Mouse (Mus musculus): ENCODE results near the gene Lyz2. TPM values are rescaled to one million over a fixed set of nuclear protein-coding genes. Genes with fewer than 3 reads are reported as not detected.
A peak's percentile ranks its signal among the peaks of the same experiment; 100 is the strongest.

Lyz2 gene
- 2,893 and 3,526 TPM in 2 replicates for polyA plus RNA-seq (2015; fragmentation: Nextera tagmentation; extraction: Ambion mirVana)

- peak; percentile 30; the same call in 1 of the 2 replicates for ATAC-seq
- Histone ChIP-seq H3K27ac (ENCODE audit: low read length) (no peak within 1 kb of the TSS), H3K4me2 (replicated peaks; ENCODE audit: low read depth, low read length) (peak within 1 kb of the TSS; percentile 32), H3K27me3 (replicated peaks; ENCODE audit: insufficient read depth, low read length) (no peaks in the 10 kb centered on the region), H3K36me3 (ENCODE audit: insufficient read depth, low read length) (no peaks in the 10 kb centered on the region), H3K9ac (replicated peaks; ENCODE audit: low read depth) (no peak within 1 kb of the TSS), H3K9me3 (ENCODE audit: low read length) (no peaks in the 10 kb centered on the region), H3K4me3 (ENCODE audit: low read depth, low read length) (peak within 1 kb of the TSS; percentile 4; the same call in 1 of the 2 replicates), H3K4me1 (ENCODE audit: insufficient read depth, low read depth, low read length) (no peaks in the 10 kb centered on the region)
- TF ChIP-seq CTCF (IDR thresholded peaks at IDR 0.05) (no peak), EP300 (IDR thresholded peaks at IDR 0.05) (no peak)
- 35% methylated on average over 4 of the region's 4 CpGs for WGBS
- peak; percentile 57 for DNase-seq (ENCODE audit: low spot score)
Observed at GRCm38 (mm10) chr10:117282049-117282448, at the start of gene Lyz2. Gene Lyz2 (minus strand): TSS chr10:117282321.

- Histone ChIP-seq H3K36me3 (ENCODE audit: insufficient read depth, low read length) (no peaks in the 10 kb centered on the region), H3K27ac (ENCODE audit: low read length) (no peak overlapping the region), H3K9me3 (ENCODE audit: low read length) (no peaks in the 10 kb centered on the region), H3K9ac (replicated peaks; ENCODE audit: low read depth) (no peak overlapping the region), H3K4me3 (ENCODE audit: low read depth, low read length) (no peak overlapping the region), H3K4me1 (ENCODE audit: insufficient read depth, low read depth, low read length) (no peaks in the 10 kb centered on the region), H3K27me3 (replicated peaks; ENCODE audit: insufficient read depth, low read length) (no peaks in the 10 kb centered on the region), H3K4me2 (replicated peaks; ENCODE audit: low read depth, low read length) (no peak overlapping the region)
- 66% methylated on average over 5 of the region's 5 CpGs for WGBS
- DNase-seq (ENCODE audit: low spot score) = peak; percentile 68
- TF ChIP-seq CTCF (IDR thresholded peaks at IDR 0.05) (peak; percentile 82), EP300 (IDR thresholded peaks at IDR 0.05) (peak; percentile 43; the same call in 1 of the 2 replicates)
- ATAC-seq = peak; percentile 68
Observed at GRCm38 (mm10) chr10:117330521-117330920, 48.4 kb upstream of the Lyz2 start.

- TF ChIP-seq EP300 (IDR thresholded peaks at IDR 0.05) (no peak), CTCF (IDR thresholded peaks at IDR 0.05) (no peak)
- Histone ChIP-seq H3K27me3 (replicated peaks; ENCODE audit: insufficient read depth, low read length) (no peaks in the 10 kb centered on the region), H3K27ac (ENCODE audit: low read length) (no peak overlapping the region), H3K4me3 (ENCODE audit: low read depth, low read length) (no peak overlapping the region), H3K36me3 (ENCODE audit: insufficient read depth, low read length) (no peaks in the 10 kb centered on the region), H3K9me3 (ENCODE audit: low read length) (no peaks in the 10 kb centered on the region), H3K9ac (replicated peaks; ENCODE audit: low read depth) (no peak overlapping the region), H3K4me2 (replicated peaks; ENCODE audit: low read depth, low read length) (no peak overlapping the region), H3K4me1 (ENCODE audit: insufficient read depth, low read depth, low read length) (no peaks in the 10 kb centered on the region)
- DNase-seq (ENCODE audit: low spot score) (no peak), ATAC-seq (no peak)
- 82% methylated on average over 7 of the region's 7 CpGs for WGBS
Observed at GRCm38 (mm10) chr10:117323782-117324181, 41.7 kb upstream of the Lyz2 start.

- Histone ChIP-seq H3K27me3 (replicated peaks; ENCODE audit: insufficient read depth, low read length) (no peaks in the 10 kb centered on the region), H3K36me3 (ENCODE audit: insufficient read depth, low read length) (no peaks in the 10 kb centered on the region), H3K27ac (ENCODE audit: low read length) (no peak overlapping the region), H3K4me1 (ENCODE audit: insufficient read depth, low read depth, low read length) (no peaks in the 10 kb centered on the region), H3K4me3 (ENCODE audit: low read depth, low read length) (no peak overlapping the region), H3K4me2 (replicated peaks; ENCODE audit: low read depth, low read length) (no peak overlapping the region), H3K9ac (replicated peaks; ENCODE audit: low read depth) (no peak overlapping the region), H3K9me3 (ENCODE audit: low read length) (no peaks in the 10 kb centered on the region)
- ATAC-seq (no peak), DNase-seq (ENCODE audit: low spot score) (no peak)
- TF ChIP-seq CTCF (IDR thresholded peaks at IDR 0.05) = no peak
- no peak for TF ChIP-seq EP300 (IDR thresholded peaks at IDR 0.05)
- 83% methylated on average over 5 of the region's 5 CpGs for whole genome bisulfite sequencing
Observed at GRCm38 (mm10) chr10:117322630-117323029, 40.5 kb upstream of the Lyz2 start.

- H3K36me3 ChIP-seq (ENCODE audit: insufficient read depth, low read length) = no peaks in the 10 kb centered on the region
- WGBS = 45% methylated on average over 3 of the region's 3 CpGs
- no peak overlapping the region for H3K4me2 ChIP-seq (replicated peaks; ENCODE audit: low read depth, low read length)
- no peak overlapping the region for H3K4me3 ChIP-seq (ENCODE audit: low read depth, low read length)
- ATAC-seq (peak; percentile 88), DNase-seq (ENCODE audit: low spot score) (peak; percentile 86)
- no peaks in the 10 kb centered on the region for H3K27me3 ChIP-seq (replicated peaks; ENCODE audit: insufficient read depth, low read length)
- H3K9ac ChIP-seq (replicated peaks; ENCODE audit: low read depth) = no peak overlapping the region
- H3K4me1 ChIP-seq (ENCODE audit: insufficient read depth, low read depth, low read length) = no peaks in the 10 kb centered on the region
- H3K9me3 ChIP-seq (ENCODE audit: low read length) = no peaks in the 10 kb centered on the region
- H3K27ac ChIP-seq (ENCODE audit: low read length) = no peak overlapping the region; the same call in 1 of the 2 replicates
- peak; percentile 93 for TF ChIP-seq EP300 (IDR thresholded peaks at IDR 0.05)
- no peak for TF ChIP-seq CTCF (IDR thresholded peaks at IDR 0.05)
Observed at GRCm38 (mm10) chr10:117320571-117320981, 38.5 kb upstream of the Lyz2 start.

GRCm38 (mm10) chr10:117316391-117316790 lies 34.3 kb upstream of the Lyz2 start:
- H3K4me3 ChIP-seq (ENCODE audit: low read depth, low read length) = no peak overlapping the region
- H3K27me3 ChIP-seq (replicated peaks; ENCODE audit: insufficient read depth, low read length) = no peaks in the 10 kb centered on the region
- TF ChIP-seq EP300 (IDR thresholded peaks at IDR 0.05) (no peak), CTCF (IDR thresholded peaks at IDR 0.05) (no peak)
- ATAC-seq = no peak
- no peak overlapping the region for H3K4me2 ChIP-seq (replicated peaks; ENCODE audit: low read depth, low read length)
- no peaks in the 10 kb centered on the region for H3K4me1 ChIP-seq (ENCODE audit: insufficient read depth, low read depth, low read length)
- no peaks in the 10 kb centered on the region for H3K9me3 ChIP-seq (ENCODE audit: low read length)
- no peaks in the 10 kb centered on the region for H3K36me3 ChIP-seq (ENCODE audit: insufficient read depth, low read length)
- no peak for DNase-seq (ENCODE audit: low spot score)
- no peak overlapping the region for H3K9ac ChIP-seq (replicated peaks; ENCODE audit: low read depth)
- 88% methylated on average over 11 of the region's 11 CpGs for WGBS
- H3K27ac ChIP-seq (ENCODE audit: low read length) = no peak overlapping the region

- no peak for DNase-seq (ENCODE audit: low spot score)
- no peaks in the 10 kb centered on the region for H3K4me1 ChIP-seq (ENCODE audit: insufficient read depth, low read depth, low read length)
- no peak overlapping the region for H3K27ac ChIP-seq (ENCODE audit: low read length)
- H3K9ac ChIP-seq (replicated peaks; ENCODE audit: low read depth) = no peak overlapping the region
- H3K36me3 ChIP-seq (ENCODE audit: insufficient read depth, low read length) = no peaks in the 10 kb centered on the region
- no peak for TF ChIP-seq CTCF (IDR thresholded peaks at IDR 0.05)
- no peak for TF ChIP-seq EP300 (IDR thresholded peaks at IDR 0.05)
- H3K4me2 ChIP-seq (replicated peaks; ENCODE audit: low read depth, low read length) = no peak overlapping the region
- H3K4me3 ChIP-seq (ENCODE audit: low read depth, low read length) = no peak overlapping the region
- no peaks in the 10 kb centered on the region for H3K27me3 ChIP-seq (replicated peaks; ENCODE audit: insufficient read depth, low read length)
- H3K9me3 ChIP-seq (ENCODE audit: low read length) = no peaks in the 10 kb centered on the region
- 79% methylated on average over 2 of the region's 2 CpGs for WGBS
- ATAC-seq = no peak
Observed at GRCm38 (mm10) chr10:117313133-117313532, 31.0 kb upstream of the Lyz2 start.
